Mouse (Mus musculus) cerebellum, adult 2 months (tissue): ENCODE measurements around the gene Gm28729.

Source experiments
- CTCF ChIP-seq: fragments of 200-500 bp; IDR thresholded peaks from 2 replicates; pipeline ENCODE4 v1.5.1; 2011; ENCODE audit warnings: low read depth, mild to moderate bottlenecking, control low read depth, low read length, moderate library complexity, borderline replicate concordance; ENCODE audit not compliant: insufficient read depth
- POLR2A ChIP-seq: fragments of 200-500 bp; IDR thresholded peaks from 2 replicates; pipeline ENCODE4 v1.6.1; 2011; ENCODE audit warnings: low read length, control low read depth, borderline replicate concordance; ENCODE audit not compliant: insufficient read depth

DNA sequence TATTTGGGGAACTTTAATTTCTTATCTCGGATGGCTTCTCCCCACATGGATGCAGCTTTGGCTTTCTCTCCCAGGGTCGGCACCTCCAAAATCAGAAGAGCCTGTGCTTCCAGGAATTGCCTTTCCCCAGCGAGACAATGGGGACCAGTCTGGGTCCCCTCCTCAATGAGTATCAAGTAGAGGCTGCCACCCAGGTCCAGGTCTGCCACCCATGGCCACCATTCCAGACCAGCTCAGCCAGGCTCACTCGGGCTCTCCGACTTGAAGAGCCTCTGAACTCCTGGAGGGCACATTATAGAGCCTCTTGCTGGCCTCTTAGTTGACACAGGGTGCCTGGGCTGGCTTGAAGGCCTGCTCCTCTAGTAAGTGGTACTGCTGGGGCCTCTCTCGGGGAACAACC, 8.4 kb upstream of the Gm28729 start:
- TF ChIP-seq CTCF, result no peak
- no peak for TF ChIP-seq POLR2A
